Mouse (Mus musculus) kidney, embryonic 15.5 days (tissue): ENCODE data around the gene Lamb1. TPM values are rescaled to one million over a fixed set of nuclear protein-coding genes. Genes with fewer than 3 reads are reported as not detected.

Source experiments
- ATAC-seq: fragments of 200-750 bp; cut with Nextera tagmentation; replicated peaks from 2 replicates; pipeline ENCODE4 v1.8.0; 2017; ENCODE audit warnings: moderate TSS enrichment; ENCODE audit not compliant: low FRiP score
- H3K27ac ChIP-seq: fragments of 300-500 bp; sonication (generic); 2 replicates; pipeline ENCODE4 v1.5.1; 2015; ENCODE audit warnings: mild to moderate bottlenecking, inconsistent platforms
- H3K27me3 ChIP-seq: fragments of 300-500 bp; sonication (generic); 2 replicates; pipeline ENCODE4 v1.6.1; 2015; ENCODE audit warnings: inconsistent platforms
- H3K36me3 ChIP-seq: fragments of 300-500 bp; sonication (generic); 2 replicates; pipeline ENCODE4 v1.6.1; 2015; ENCODE audit warnings: inconsistent platforms
- H3K4me1 ChIP-seq: fragments of 300-500 bp; sonication (generic); 2 replicates; pipeline ENCODE4 v1.6.1; 2015; ENCODE audit warnings: inconsistent platforms
- H3K4me2 ChIP-seq: fragments of 300-500 bp; sonication (generic); 2 replicates; pipeline ENCODE4 v1.6.1; 2015; ENCODE audit warnings: moderate library complexity, mild to moderate bottlenecking, inconsistent platforms
- H3K4me3 ChIP-seq: fragments of 300-500 bp; sonication (generic); replicated peaks from 2 replicates; pipeline ENCODE4 v1.5.1; 2015; ENCODE audit warnings: mild to moderate bottlenecking, inconsistent platforms
- H3K9ac ChIP-seq: fragments of 300-500 bp; sonication (generic); 2 replicates; pipeline ENCODE4 v1.6.1; 2015; ENCODE audit warnings: mild to moderate bottlenecking, inconsistent platforms
- H3K9me3 ChIP-seq: fragments of 300-500 bp; sonication (generic); replicated peaks from 2 replicates; pipeline ENCODE4 v1.6.1; 2016; ENCODE audit warnings: inconsistent platforms
- WGBS: fragments of 180-500 bp; shearing (Covaris S2); methylation state at CpG from one replicate; pipeline ENCODE4 v1.1.7; 2015; ENCODE audit warnings: mixed read lengths; 5-methylcytosine and 5-hydroxymethylcytosine counted together
- polyA plus RNA-seq: library from polyadenylated mRNA; unstranded; fragments of >200 nt; fragmentation: Nextera tagmentation; extraction: Ambion mirVana; gene quantifications from 2 replicates; pipeline ENCODE4 v1.2.1, GENCODE M21; 2015

The Lamb1 gene
- polyA plus RNA-seq, 1 experiment from 2014 or later, result 144 TPM

DNA sequence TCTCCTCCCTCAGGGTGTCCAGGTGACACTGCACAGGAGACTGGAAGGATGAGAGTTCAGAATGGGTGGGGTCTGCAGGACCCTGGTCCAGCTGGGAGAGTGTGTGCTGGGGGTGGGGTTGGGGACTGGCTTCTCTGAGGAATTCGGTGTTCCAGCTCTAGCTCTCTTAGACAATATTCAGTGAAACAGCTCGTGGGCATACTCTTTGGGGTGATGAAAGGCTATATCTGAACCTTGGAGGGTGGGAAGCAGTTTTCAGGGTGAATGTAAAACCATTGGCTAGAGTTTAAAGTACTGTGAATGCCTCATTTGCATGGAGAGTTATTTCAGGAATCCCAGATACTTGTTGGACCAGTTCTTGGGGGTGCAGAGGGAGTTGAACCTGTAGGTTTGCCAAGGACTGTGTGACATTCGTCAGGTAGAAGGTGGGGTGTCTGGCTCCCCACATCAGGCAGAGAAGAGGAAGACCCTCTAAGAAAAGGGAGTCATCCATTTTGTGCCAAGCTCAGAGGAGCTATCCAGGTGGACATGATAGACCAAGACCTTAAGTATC lies 25.9 kb upstream of the Lamb1 start:
- H3K4me1 ChIP-seq, result peaks cover 15% of the 10 kb centered on the region
- no peak overlapping the region for H3K9ac ChIP-seq

DNA sequence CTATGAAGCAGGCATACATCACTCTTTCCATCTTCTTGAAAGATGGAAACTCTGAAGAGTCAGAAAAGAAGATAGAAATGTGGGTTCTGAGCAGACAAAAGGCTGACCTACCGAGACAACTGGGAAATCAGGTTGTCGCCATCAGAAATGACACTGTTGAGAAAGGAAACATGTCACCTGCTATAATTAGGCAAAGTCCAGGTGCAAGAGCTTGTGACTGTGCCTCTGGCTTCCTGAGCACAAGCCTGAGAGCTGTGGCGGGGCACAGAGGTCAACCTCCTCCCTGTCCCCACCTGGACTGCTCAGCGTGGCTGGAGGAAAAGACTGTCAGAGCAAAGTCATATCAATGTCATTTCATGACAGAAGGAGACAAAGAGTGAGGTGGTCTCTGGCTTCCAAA lies 25.2 kb upstream of the Lamb1 start:
- Histone ChIP-seq H3K4me1 (peaks cover 12% of the 10 kb centered on the region), H3K4me2 (no peak overlapping the region), H3K27me3 (no peaks in the 10 kb centered on the region), H3K9me3 (no peaks in the 10 kb centered on the region), H3K27ac (no peak overlapping the region), H3K36me3 (no peaks in the 10 kb centered on the region), H3K4me3 (no peak overlapping the region), H3K9ac (no peak overlapping the region)
- no peak for ATAC-seq
- 57% methylated on average over 4 of the region's 4 CpGs for WGBS

More for the DNA sequence above, 25.9 kb upstream of the Lamb1 start:
- ATAC-seq, result no peak; the same call in 1 of the 2 replicates
- no peaks in the 10 kb centered on the region for H3K9me3 ChIP-seq
- H3K4me2 ChIP-seq, result no peak overlapping the region
- 79% methylated on average over 3 of the region's 3 CpGs for WGBS
- no peaks in the 10 kb centered on the region for H3K27me3 ChIP-seq
- no peaks in the 10 kb centered on the region for H3K36me3 ChIP-seq
- H3K27ac ChIP-seq, result peak overlapping the region; percentile 48; the same call in 1 of the 2 replicates
- no peak overlapping the region for H3K4me3 ChIP-seq

DNA sequence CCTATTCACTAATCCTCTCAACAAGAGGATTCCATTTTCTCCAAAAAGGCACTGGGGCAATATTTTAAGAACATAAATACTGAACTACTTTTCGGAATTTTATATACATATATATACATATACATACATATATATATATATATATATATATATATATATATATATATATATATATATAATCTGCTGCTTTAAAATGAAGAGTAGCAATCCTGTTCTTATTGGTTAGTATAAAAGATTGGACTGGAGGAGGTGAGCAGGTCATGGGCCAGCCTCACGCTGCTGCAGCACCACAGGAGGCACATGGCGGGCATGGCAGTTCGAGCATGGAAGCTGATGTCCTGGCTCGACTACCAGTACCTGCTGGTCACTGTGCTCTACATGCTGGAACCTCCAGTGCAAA lies 24.6 kb upstream of the Lamb1 start, which contains the start of gene Gm6993:
Gm6993 (plus strand) TSS at position 301 of the 400 bp plus-strand sequence.
- no peak within 1 kb of the TSS for H3K4me3 ChIP-seq
- H3K9me3 ChIP-seq, result no peaks in the 10 kb centered on the region
- no peak within 1 kb of the TSS for H3K27ac ChIP-seq
- no peaks in the 10 kb centered on the region for H3K27me3 ChIP-seq
- WGBS, result 89% methylated on average over 5 of the region's 5 CpGs
- no peak within 1 kb of the TSS for H3K9ac ChIP-seq
- no peak for ATAC-seq
- H3K36me3 ChIP-seq, result no peaks in the 10 kb centered on the region
- H3K4me1 ChIP-seq, result peaks cover 11% of the 10 kb centered on the region
- H3K4me2 ChIP-seq, result no peak within 1 kb of the TSS

DNA sequence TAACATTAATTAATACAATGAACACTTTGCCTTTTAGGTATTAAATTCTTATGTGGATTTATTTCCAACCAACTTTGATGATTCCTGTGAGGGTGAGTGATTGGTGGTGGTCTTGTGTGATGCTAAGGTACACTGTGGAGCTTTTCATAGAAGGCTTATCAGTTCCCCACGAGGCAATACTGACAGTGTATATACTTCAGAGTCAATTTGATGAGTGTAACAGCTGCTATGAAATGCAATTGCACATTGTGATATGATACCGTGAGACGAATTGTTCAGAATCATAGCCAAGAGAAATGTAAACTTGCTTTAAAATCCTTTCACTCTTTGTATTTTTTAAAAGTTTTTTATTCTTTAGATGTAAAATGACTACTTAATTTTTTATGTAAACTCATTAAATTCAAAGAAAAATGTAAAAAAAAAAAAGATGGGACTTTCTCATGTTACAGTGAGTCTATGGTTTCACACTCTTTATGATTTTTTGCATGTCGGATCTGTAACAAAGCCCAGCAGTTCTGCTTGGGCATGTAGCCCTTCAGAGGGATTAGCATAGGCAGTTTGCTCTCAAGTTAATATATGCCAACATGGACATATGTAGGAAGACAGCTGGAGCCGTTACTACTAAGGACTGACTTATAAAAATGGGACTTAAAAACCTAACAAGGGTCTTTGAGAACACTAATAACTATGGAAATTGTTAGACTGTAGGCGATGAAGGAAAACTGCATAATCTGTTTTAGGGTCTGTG lies 23.3 kb upstream of the Lamb1 start:
- ATAC-seq, result no peak
- Histone ChIP-seq H3K27me3 (no peaks in the 10 kb centered on the region), H3K36me3 (no peaks in the 10 kb centered on the region), H3K9me3 (no peaks in the 10 kb centered on the region), H3K4me2 (no peak overlapping the region), H3K4me1 (peaks cover 18% of the 10 kb centered on the region), H3K9ac (no peak overlapping the region), H3K27ac (no peak overlapping the region), H3K4me3 (no peak overlapping the region)
- 80% methylated on average over 6 of the region's 6 CpGs for WGBS

DNA sequence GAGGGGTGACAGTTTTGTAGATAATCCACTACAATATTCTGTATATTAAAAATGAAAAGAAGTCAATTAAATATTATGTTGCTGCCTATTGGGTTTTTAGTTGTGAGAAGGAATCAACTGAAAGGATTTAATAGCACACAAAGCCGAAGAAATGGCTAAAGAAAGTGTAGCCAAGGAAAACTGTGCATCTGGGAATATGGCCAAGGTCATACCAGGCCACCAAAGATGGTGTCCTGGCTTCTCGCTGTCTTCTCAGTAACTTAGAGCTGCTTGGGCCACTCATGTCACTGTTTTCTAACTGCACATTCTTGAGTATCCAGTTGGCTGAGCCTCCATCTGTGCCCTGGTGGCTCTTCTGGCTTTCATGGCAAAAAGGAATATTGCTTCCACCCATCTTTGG lies 21.0 kb upstream of the Lamb1 start:
- Histone ChIP-seq H3K9ac (no peak overlapping the region), H3K27me3 (no peaks in the 10 kb centered on the region), H3K4me2 (no peak overlapping the region), H3K9me3 (no peaks in the 10 kb centered on the region), H3K27ac (no peak overlapping the region), H3K4me3 (no peak overlapping the region), H3K36me3 (no peaks in the 10 kb centered on the region), H3K4me1 (peaks cover 33% of the 10 kb centered on the region)
- no peak for ATAC-seq
- 66% methylated on average over 2 of the region's 2 CpGs for WGBS

DNA sequence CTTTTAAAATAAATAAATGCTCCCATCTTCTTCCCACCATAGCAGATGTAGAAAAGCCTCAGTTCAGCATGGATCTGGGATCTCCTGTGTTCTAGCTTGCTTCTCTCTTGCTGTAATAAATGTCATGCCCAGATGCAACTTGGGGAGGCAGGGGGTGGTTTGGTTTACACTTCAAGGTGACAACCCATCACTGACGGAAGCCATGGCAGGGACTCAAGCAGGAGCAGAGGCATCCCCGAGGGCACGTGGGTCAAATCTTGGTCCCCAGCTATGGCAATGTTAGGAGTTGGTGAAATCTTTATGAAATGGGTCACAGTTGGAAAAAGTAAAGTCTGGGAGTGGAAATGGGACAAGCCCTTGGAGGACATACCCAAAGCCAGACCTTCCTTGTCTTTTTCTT lies 20.3 kb upstream of the Lamb1 start:
- no peaks in the 10 kb centered on the region for H3K9me3 ChIP-seq
- H3K9ac ChIP-seq, result no peak overlapping the region
- no peak overlapping the region for H3K4me3 ChIP-seq
- H3K27me3 ChIP-seq, result no peaks in the 10 kb centered on the region
- H3K4me1 ChIP-seq, result peaks cover 39% of the 10 kb centered on the region
- H3K36me3 ChIP-seq, result no peaks in the 10 kb centered on the region
- H3K27ac ChIP-seq, result no peak overlapping the region
- no peak for ATAC-seq
- WGBS, result 90% methylated on average over 3 of the region's 3 CpGs
- H3K4me2 ChIP-seq, result no peak overlapping the region

DNA sequence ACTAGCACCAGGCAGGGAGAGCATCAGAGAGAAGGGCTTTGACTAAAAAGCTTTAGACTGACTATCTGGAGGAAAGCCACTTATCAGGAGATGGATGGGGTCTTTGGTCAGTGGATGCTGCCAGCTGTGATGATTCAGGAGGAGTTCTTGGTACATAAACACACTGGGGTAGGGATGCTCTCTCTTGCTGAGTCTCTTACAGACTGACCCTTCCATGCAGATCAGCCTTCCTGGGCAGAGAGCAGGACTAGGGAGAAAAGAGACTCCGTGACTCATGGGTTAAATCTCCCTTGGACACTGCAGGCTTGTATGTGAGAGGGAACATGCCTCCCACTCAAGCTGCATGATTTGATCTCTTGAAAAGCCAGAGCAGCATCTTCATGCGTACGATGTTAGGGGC lies 18.9 kb upstream of the Lamb1 start:
- Histone ChIP-seq H3K9me3 (no peaks in the 10 kb centered on the region), H3K9ac (no peak overlapping the region), H3K36me3 (no peaks in the 10 kb centered on the region), H3K4me1 (peaks cover 39% of the 10 kb centered on the region), H3K27ac (no peak overlapping the region; the same call in 1 of the 2 replicates), H3K4me3 (no peak overlapping the region), H3K27me3 (no peaks in the 10 kb centered on the region), H3K4me2 (no peak overlapping the region)
- no peak for ATAC-seq
- WGBS, result 25% methylated on average over 3 of the region's 3 CpGs

DNA sequence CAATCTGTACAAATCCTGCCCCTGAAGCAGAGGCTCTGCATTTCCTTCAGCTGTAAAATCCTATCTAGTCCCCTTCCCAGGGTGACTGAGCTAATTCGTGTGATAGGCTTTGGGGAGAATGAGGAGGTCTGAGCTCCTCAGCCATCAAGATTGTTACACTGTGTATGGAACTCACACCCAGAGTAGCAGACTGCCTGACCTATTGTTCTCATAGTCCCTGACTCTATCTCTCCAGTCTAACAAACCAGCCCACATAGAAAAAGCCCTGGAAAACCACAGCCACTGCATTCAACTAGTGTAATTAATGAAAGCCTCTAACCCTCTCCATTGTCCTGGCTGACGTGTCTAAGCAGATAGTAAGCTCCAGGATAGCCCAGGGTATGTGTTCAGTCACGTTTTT lies 18.4 kb upstream of the Lamb1 start:
- H3K4me3 ChIP-seq, result no peak overlapping the region
- peaks cover 39% of the 10 kb centered on the region for H3K4me1 ChIP-seq
- H3K4me2 ChIP-seq, result no peak overlapping the region
- WGBS, result 49% methylated on average over 3 of the region's 3 CpGs
- no peaks in the 10 kb centered on the region for H3K9me3 ChIP-seq
- H3K27me3 ChIP-seq, result no peaks in the 10 kb centered on the region
- no peak overlapping the region; the same call in 1 of the 2 replicates for H3K27ac ChIP-seq
- ATAC-seq, result no peak
- no peak overlapping the region for H3K9ac ChIP-seq
- no peaks in the 10 kb centered on the region for H3K36me3 ChIP-seq

DNA sequence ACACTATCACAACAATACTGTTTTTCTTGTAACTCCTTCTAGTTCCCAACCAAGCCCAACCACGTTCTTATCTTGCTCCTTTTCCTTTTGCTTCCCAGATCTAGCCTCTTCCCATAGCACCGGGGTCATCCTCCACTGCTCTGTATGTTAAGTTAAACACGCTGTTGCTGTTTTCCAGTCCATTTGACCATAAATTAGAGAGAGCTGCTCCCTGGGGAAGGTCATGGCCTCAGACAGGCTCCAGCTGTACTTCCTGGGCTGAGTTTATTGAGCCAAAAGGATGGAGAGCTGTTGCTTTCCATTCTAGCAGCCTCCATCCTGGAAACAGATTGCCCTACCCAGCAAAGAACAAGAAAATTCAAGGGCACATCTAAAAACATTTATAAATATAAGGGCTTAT lies 16.9 kb upstream of the Lamb1 start:
- H3K4me1 ChIP-seq, result peaks cover 49% of the 10 kb centered on the region
- peak; percentile 89 for ATAC-seq
- H3K4me3 ChIP-seq, result no peak overlapping the region
- 4% methylated on average over 3 of the region's 3 CpGs for WGBS
- peak overlapping the region; percentile 81 for H3K27ac ChIP-seq
- H3K27me3 ChIP-seq, result no peaks in the 10 kb centered on the region
- H3K4me2 ChIP-seq, result peak overlapping the region; percentile 28
- H3K36me3 ChIP-seq, result no peaks in the 10 kb centered on the region
- H3K9me3 ChIP-seq, result no peaks in the 10 kb centered on the region
- H3K9ac ChIP-seq, result no peak overlapping the region

DNA sequence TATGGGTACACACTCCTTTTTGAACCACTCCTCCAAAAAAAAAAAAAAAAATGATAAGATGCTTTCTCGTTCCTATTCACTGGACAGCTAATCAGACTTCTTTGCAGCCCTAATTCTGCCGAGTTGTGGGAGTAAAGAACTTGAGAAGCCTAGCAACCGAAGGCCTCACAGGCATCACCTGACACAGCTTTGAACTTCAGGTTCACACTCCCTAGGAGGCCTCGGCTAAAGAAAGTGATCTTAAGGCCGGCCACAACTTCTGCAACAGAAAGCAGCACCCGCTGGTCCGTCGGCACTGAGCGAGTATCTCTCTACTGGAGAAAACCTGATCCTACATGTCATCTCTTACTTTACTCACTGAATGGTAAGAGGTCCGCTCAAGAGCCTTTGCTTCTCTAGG lies 16.4 kb upstream of the Lamb1 start:
- 15% methylated on average over 10 of the region's 10 CpGs for WGBS
- peak; percentile 72 for ATAC-seq
- Histone ChIP-seq H3K4me3 (no peak overlapping the region), H3K27me3 (no peaks in the 10 kb centered on the region), H3K27ac (peak overlapping the region; percentile 81), H3K4me2 (peak overlapping the region; percentile 28), H3K4me1 (peaks cover 49% of the 10 kb centered on the region), H3K9me3 (no peaks in the 10 kb centered on the region), H3K9ac (no peak overlapping the region), H3K36me3 (no peaks in the 10 kb centered on the region)

DNA sequence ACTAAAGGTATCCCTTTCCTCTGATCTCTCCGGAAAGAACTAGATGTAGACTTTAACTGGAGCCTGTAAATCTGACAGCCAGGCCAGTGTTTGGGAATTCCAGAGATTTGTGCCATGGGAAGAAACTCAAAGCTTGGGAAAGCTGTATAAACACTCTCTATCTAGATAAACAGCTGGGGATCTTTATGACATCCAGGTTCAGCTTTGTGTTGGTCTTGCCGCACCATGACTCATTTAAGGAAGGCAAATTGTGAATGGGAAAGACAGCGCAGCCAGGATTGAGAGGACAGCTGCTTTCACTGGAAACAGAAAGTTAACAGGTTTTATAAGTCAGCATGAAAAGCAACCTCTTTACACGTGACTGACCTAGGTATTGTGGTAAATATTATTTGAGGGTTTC lies 12.8 kb upstream of the Lamb1 start:
- no peak overlapping the region for H3K4me2 ChIP-seq

DNA sequence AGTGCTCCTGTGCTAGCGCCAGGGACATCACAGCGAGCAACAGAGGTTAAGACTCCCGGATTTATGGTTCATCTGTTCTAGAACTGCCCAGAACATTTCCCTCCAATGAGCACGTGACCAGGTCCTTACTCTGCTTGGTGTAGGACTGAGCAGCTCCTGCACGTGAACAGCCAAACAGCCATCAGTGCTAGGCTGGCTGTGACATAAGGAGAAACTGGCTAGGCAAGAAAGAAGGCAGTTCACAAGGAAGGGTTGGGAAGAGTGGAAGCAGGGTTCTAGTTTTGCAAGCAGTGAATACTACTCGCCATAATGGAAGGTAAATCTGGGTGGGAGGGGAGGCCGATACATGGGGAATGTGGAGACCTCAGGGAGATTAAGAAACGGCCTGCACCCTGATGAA lies 10.1 kb upstream of the Lamb1 start:
- WGBS, result 78% methylated on average over 8 of the region's 8 CpGs
- no peak for ATAC-seq
- H3K36me3 ChIP-seq, result no peaks in the 10 kb centered on the region

More for the DNA sequence above, 12.8 kb upstream of the Lamb1 start:
- Histone ChIP-seq H3K9ac (no peak overlapping the region), H3K9me3 (no peaks in the 10 kb centered on the region), H3K27ac (0 out of 2 replicates have a peak overlapping the region, but pooled peaks have one; percentile 37), H3K4me3 (no peak overlapping the region), H3K4me1 (peaks cover 43% of the 10 kb centered on the region), H3K27me3 (no peaks in the 10 kb centered on the region), H3K36me3 (no peaks in the 10 kb centered on the region)
- WGBS, result 32% methylated on average over 4 of the region's 4 CpGs
- ATAC-seq, result no peak

More for the DNA sequence above, 10.1 kb upstream of the Lamb1 start:
- no peak overlapping the region for H3K9ac ChIP-seq
- H3K27ac ChIP-seq, result 0 out of 2 replicates have a peak overlapping the region, but pooled peaks have one; percentile 33
- no peak overlapping the region for H3K4me3 ChIP-seq
- peaks cover 24% of the 10 kb centered on the region for H3K4me1 ChIP-seq
- H3K9me3 ChIP-seq, result no peaks in the 10 kb centered on the region
- no peaks in the 10 kb centered on the region for H3K27me3 ChIP-seq
- no peak overlapping the region for H3K4me2 ChIP-seq
